Mouse (Mus musculus) cerebellum, adult 2 months (tissue): ENCODE results near the gene Keap1. TPM values are rescaled to one million over a fixed set of nuclear protein-coding genes. Genes with fewer than 3 reads are reported as not detected.

Experiments used
- DNase-seq, 2 experiments: peaks; one replicate each; pipeline ENCODE4 v3.0.0; 2021
- H3K27ac ChIP-seq: fragments of 200-500 bp; 2 replicates; pipeline ENCODE4 v1.5.1; 2012; ENCODE audit warnings: low read length, control low read depth, inconsistent platforms; ENCODE audit not compliant: insufficient read depth
- H3K27me3 ChIP-seq: fragments of 200-500 bp; 2 replicates; pipeline ENCODE4 v1.6.1; 2012; ENCODE audit warnings: inconsistent platforms, mild to moderate bottlenecking, low read length, moderate library complexity; ENCODE audit not compliant: control insufficient read depth, insufficient read depth
- H3K4me1 ChIP-seq: fragments of 200-500 bp; 2 replicates; pipeline ENCODE4 v1.6.1; 2011; ENCODE audit warnings: low read length; ENCODE audit not compliant: control insufficient read depth, insufficient read depth
- H3K4me3 ChIP-seq: fragments of 200-500 bp; replicated peaks from 2 replicates; pipeline ENCODE3; 2011; ENCODE audit warnings: mild to moderate bottlenecking, low read depth, low read length, control low read depth; ENCODE audit not compliant: insufficient read depth
- CTCF ChIP-seq: fragments of 200-500 bp; IDR thresholded peaks from 2 replicates; pipeline ENCODE4 v1.5.1; 2011; ENCODE audit warnings: low read depth, mild to moderate bottlenecking, control low read depth, low read length, moderate library complexity, borderline replicate concordance; ENCODE audit not compliant: insufficient read depth
- POLR2A ChIP-seq: fragments of 200-500 bp; IDR thresholded peaks from 2 replicates; pipeline ENCODE4 v1.6.1; 2011; ENCODE audit warnings: low read length, control low read depth, borderline replicate concordance; ENCODE audit not compliant: insufficient read depth
- WGBS: fragments of 180-500 bp; shearing (Covaris S2); methylation state at CpG from one replicate; pipeline ENCODE4 v1.1.7; 2018; 5-methylcytosine and 5-hydroxymethylcytosine counted together
- polyA plus RNA-seq: library from polyadenylated mRNA; depleted of rRNA; stranded (reverse); fragments of >200 nt; gene quantifications from 2 replicates; pipeline ENCODE4 v1.2.3, GENCODE M21; 2012

Keap1 gene
- polyA plus RNA-seq, 1 experiment, result 60.5 TPM

DNA sequence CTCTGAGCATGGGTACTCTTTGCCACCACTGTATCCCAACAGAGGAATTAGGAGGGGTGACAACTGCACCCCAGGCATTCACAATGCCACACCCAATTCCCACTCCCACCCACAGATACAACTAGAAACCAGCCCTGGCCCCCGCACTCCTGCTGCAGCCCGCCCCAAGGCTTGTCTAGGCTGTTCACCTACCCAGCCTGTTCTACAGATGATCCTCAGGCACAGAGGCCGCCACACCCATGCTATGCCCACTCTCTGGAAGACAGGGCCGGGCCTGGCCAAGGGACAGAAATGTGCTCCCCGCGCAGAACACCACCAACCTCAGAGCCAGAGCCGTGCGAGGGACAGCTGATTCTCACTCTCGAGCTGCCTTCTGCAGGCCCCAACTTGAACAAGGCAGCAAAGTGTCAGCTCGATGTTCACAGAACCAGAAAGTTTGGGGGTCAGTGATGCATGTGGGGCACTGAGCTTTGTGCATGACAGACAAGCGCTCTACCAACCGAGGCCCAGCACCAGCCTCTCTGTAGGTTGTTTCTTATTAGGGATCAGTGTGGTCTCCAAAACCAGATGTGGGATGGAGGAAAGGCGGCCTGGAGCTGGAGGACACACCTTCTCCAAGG, 12.1 kb upstream of the Keap1 start:
- 67% methylated on average over 13 of the region's 13 CpGs for WGBS
- TF ChIP-seq CTCF (no peak), POLR2A (no peak)
- DNase-seq, result no peak
- no peak overlapping the region for H3K27ac ChIP-seq
- H3K4me1 ChIP-seq, result no peaks in the 10 kb centered on the region
- H3K4me3 ChIP-seq, result no peak overlapping the region
- H3K27me3 ChIP-seq, result no peaks in the 10 kb centered on the region; the same call in 1 of the 2 replicates

DNA sequence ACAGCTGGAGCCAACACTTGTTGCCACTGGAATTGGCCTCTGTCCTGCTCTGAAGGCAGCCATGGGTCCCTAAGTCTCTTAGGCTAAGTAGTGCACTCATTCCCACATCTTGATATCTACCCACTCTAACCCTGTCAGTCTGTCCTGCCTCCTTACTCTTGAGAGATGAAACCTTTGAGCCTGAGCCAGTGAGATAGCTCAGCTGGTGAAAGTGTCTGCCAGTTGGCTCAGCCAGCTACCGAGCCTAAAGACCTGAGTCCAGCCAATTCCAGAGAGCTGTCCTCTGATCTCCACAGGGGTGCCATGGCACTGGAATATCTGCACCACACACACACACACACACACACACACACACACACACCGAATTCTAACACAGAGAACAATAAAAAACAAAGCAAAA, 11.3 kb upstream of the Keap1 start:
- DNase-seq, result no peak
- Histone ChIP-seq H3K4me1 (peaks cover under 1% of the 10 kb centered on the region; the same call in 1 of the 2 replicates), H3K27me3 (no peaks in the 10 kb centered on the region; the same call in 1 of the 2 replicates), H3K27ac (no peak overlapping the region), H3K4me3 (no peak overlapping the region)
- TF ChIP-seq POLR2A, result no peak
- TF ChIP-seq CTCF, result no peak
- WGBS, result 20% methylated on average over 2 of the region's 2 CpGs

DNA sequence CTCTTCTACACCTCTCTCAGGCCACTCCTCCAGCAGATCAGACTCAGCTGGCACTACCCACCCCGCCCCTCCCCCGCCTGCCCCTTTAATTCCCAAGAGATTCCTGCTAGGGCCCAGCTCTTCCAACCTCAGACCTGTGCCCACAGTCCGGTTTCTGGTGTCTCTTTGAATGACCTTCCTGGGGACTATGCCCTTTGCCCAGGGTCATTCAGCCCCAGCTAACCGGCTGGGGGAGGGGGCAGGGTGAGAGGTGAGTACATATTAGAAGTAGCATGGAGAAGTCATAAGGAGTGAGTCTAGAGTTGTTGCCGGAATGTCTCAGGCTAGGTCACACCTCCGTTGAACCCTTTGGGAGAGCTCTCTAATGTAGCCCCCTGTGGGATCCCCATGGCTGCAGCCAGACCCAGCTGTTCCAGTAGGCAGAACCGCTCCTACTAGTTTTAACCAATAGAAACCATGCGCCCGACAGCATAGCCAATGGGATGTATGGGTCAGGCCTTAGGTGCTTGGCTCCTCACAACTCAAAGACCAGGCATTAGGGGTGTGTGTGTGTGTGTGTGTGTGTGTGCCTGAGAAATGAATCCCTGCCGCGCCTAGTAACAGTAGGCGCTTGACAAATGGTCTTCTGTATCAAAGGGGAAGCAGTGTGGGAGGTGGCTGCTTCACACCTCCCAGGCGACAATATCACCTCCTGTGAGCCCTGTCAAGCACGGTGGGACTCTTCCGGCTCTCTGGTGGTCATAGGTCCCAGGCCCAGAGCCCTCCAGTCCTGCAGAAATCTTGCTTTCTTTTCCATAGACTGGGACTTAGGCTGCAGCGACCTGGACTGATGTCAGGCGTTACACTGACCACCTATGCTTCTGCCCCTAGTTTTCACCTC, 10.7 kb upstream of the Keap1 start:
- 59% methylated on average over 17 of the region's 17 CpGs for WGBS
- no peak for DNase-seq

DNA sequence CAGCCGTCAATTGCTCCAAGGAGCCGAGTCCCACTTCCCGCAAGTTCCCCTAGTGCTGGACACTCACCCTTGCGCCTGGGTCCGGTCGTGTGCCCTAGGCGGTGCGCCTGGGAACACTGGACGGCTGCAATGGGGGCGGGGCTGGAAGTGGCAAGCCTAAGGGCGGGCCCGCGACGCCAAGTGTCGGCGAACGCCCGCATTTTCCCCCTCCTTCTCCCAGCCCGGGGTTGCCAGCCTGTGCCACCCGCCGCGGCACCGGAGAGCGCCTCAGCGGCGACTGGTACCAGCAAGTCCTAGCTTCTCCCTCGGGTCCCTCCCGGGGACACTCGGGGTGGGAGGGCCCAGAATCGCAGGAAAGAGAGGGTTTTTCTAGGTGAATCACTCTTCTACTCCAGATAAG, 9.2 kb upstream of the Keap1 start, which contains the start of gene S1pr5:
S1pr5 (minus strand) TSS at position 118 of the 400 bp plus-strand sequence.
- Histone ChIP-seq H3K4me1 (peaks cover 4% of the 10 kb centered on the region; the same call in 1 of the 2 replicates), H3K27me3 (no peaks in the 10 kb centered on the region; the same call in 1 of the 2 replicates), H3K4me3 (no peak within 1 kb of the TSS), H3K27ac (peak within 1 kb of the TSS; percentile 64; the same call in 1 of the 2 replicates)
- WGBS, result 8% methylated on average over 30 of the region's 30 CpGs
- TF ChIP-seq POLR2A (no peak), CTCF (no peak)
- peak in 1 of 2 experiments; percentile 42 for DNase-seq

More for the DNA sequence above, 10.7 kb upstream of the Keap1 start:
- H3K27ac ChIP-seq, result no peak overlapping the region
- TF ChIP-seq POLR2A (no peak), CTCF (no peak)
- no peak overlapping the region for H3K4me3 ChIP-seq
- no peaks in the 10 kb centered on the region; the same call in 1 of the 2 replicates for H3K27me3 ChIP-seq
- H3K4me1 ChIP-seq, result peaks cover 4% of the 10 kb centered on the region; the same call in 1 of the 2 replicates

DNA sequence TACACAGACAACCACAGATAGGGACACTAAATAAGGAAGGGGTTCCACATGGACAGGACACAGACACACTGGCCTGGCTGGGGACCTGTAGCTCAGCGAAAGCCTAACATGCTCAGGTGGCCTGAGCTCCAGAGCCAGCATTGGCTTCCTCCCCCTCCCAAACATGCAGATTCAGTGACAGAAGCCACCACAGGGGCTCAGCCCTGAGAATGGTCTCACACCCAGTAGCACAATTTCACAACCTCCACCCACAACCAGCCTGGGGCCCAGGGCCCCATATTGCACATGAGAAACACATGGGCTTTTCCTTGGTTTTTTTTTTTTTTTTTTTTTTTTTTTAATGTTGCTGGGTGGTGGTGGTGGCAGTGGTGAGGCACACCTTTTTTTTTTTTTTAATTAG, 7.2 kb upstream of the Keap1 start:
- Histone ChIP-seq H3K4me1 (peaks cover 11% of the 10 kb centered on the region; the same call in 1 of the 2 replicates), H3K4me3 (no peak overlapping the region), H3K27ac (no peak overlapping the region), H3K27me3 (no peaks in the 10 kb centered on the region; the same call in 1 of the 2 replicates)
- WGBS, result 87% methylated on average over 1 of the region's 1 CpGs
- no peak for TF ChIP-seq POLR2A
- TF ChIP-seq CTCF, result no peak
- DNase-seq, result no peak

DNA sequence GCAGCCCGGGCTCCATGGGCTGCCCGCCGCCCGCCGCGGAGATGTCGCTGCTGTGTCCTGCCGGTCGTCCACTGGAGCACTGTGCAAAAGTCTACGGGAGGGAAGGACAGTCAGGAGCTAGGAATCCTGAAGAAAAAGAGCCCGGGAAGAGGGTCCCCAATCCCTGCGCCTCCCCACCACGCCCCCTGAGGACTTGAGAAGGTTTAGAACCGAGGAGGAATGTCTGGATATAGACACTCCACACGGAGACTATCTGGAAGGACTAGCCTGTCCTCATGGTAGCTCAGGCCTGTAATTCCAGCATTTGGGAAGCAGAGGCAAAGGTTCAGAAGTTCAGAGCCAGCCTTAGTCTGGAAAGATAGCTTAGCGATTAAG, 5.9 kb upstream of the Keap1 start:
- Histone ChIP-seq H3K27ac (peak overlapping the region; percentile 95), H3K27me3 (no peaks in the 10 kb centered on the region; the same call in 1 of the 2 replicates), H3K4me1 (peaks cover 11% of the 10 kb centered on the region; the same call in 1 of the 2 replicates), H3K4me3 (peak overlapping the region; percentile 76)
- no peak for DNase-seq
- no peak for TF ChIP-seq POLR2A
- no peak for TF ChIP-seq CTCF
- WGBS, result 1% methylated on average over 16 of the region's 16 CpGs

DNA sequence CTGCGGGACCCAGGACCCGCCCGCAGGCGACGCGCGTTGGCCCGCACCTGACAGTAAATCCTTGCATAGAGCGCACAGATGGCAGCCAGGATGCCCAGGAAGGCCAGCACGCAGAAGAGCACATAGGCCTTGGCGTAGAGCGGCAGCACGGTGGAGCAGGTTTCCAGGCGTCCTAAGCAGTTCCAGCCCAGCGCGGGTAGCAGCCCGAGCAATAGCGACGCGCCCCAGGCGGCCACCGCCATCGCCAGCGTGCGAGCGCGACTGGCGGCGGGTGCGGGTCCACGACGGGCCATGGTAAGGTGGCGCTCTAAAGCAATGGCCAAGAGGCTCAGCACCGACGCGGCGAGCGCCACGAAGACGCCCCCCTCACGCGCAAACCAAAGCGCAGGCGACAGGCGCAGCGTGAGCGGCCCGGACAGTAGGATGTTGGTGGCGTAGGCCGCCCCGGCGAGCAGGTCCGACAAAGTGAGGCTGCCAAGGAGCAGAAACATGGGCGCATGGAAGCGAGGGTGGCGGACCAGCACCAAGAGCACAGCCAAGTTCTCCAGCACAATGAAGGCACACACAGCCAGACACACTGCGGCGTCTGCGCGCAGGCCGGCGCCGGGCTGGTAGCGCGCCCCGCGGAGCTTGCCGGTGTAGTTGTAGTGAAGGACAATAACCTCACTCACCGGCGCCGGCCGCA, 5.4 kb upstream of the Keap1 start:
- WGBS, result under 1% methylated on average over 72 of the region's 72 CpGs
- no peaks in the 10 kb centered on the region; the same call in 1 of the 2 replicates for H3K27me3 ChIP-seq
- TF ChIP-seq CTCF (0 out of 2 replicates have a peak, but pooled peaks have one; percentile 6), POLR2A (peak; percentile 25; the same call in 1 of the 2 replicates)

More for the DNA sequence above, 5.4 kb upstream of the Keap1 start:
- peak; percentile 80 to 86 for DNase-seq
- H3K4me1 ChIP-seq, result peaks cover 11% of the 10 kb centered on the region; the same call in 1 of the 2 replicates
- H3K27ac ChIP-seq, result peak overlapping the region; percentile 95
- H3K4me3 ChIP-seq, result peak overlapping the region; percentile 76
